Mouse (Mus musculus) midbrain, embryonic 10.5 days (tissue): ENCODE results near the gene Dhx29. TPM values are rescaled to one million over a fixed set of nuclear protein-coding genes. Genes with fewer than 3 reads are reported as not detected.

ENCODE experiments used
- DNase-seq: peaks from one replicate; pipeline ENCODE4 v3.0.0-alpha.2; 2017; ENCODE audit warnings: low spot score
- H3K27ac ChIP-seq: fragments of 300-500 bp; sonication (generic); replicated peaks from 2 replicates; pipeline ENCODE4 v1.5.1; 2016; ENCODE audit warnings: mild to moderate bottlenecking
- H3K27me3 ChIP-seq: fragments of 300-500 bp; sonication (generic); 2 replicates; pipeline ENCODE4 v1.6.1; 2016; ENCODE audit warnings: low read depth, mild to moderate bottlenecking; ENCODE audit not compliant: poor library complexity, severe bottlenecking
- H3K36me3 ChIP-seq: fragments of 300-500 bp; sonication (generic); 2 replicates; pipeline ENCODE4 v1.6.1; 2016; ENCODE audit warnings: mild to moderate bottlenecking, moderate library complexity
- H3K4me1 ChIP-seq: fragments of 300-500 bp; sonication (generic); 2 replicates; pipeline ENCODE4 v1.6.1; 2016
- H3K4me3 ChIP-seq: fragments of 300-500 bp; sonication (generic); 2 replicates; pipeline ENCODE4 v1.5.1; 2016; ENCODE audit warnings: mild to moderate bottlenecking, moderate library complexity
- H3K9me3 ChIP-seq: fragments of 300-500 bp; sonication (generic); replicated peaks from 2 replicates; pipeline ENCODE4 v1.6.1; 2016; ENCODE audit warnings: mild to moderate bottlenecking
- WGBS: fragments of 180-500 bp; shearing (Covaris S2); methylation state at CpG from one replicate; pipeline ENCODE4 v1.1.7; 2016; 5-methylcytosine and 5-hydroxymethylcytosine counted together
- polyA plus RNA-seq: library from polyadenylated mRNA; unstranded; fragments of >200 nt; fragmentation: Nextera tagmentation; extraction: Ambion mirVana; gene quantifications from 2 replicates; pipeline ENCODE4 v1.2.1, GENCODE M21; 2016

Gene Dhx29
- polyA plus RNA-seq, 1 experiment from 2014 or later = 34.1 TPM

GRCm38 (mm10) chr13:112941879-112942330, 14.7 kb downstream of the Dhx29 start:
- Histone ChIP-seq H3K27me3 (no peaks in the 10 kb centered on the region), H3K27ac (no peak overlapping the region), H3K4me1 (no peaks in the 10 kb centered on the region), H3K9me3 (no peaks in the 10 kb centered on the region), H3K36me3 (peaks cover 91% of the 10 kb centered on the region), H3K4me3 (no peak overlapping the region)
- 76% methylated on average over 15 of the region's 15 CpGs for whole genome bisulfite sequencing
- DNase-seq = no peak

- Histone ChIP-seq H3K36me3 (peaks cover 92% of the 10 kb centered on the region), H3K4me1 (no peaks in the 10 kb centered on the region), H3K27ac (no peak overlapping the region), H3K9me3 (no peaks in the 10 kb centered on the region), H3K4me3 (no peak overlapping the region), H3K27me3 (no peaks in the 10 kb centered on the region)
- DNase-seq = no peak
- WGBS = 96% methylated on average over 9 of the region's 9 CpGs
These were observed 18.1 kb downstream of the Dhx29 start for GRCm38 (mm10) chr13:112945312-112945711.

GRCm38 (mm10) chr13:112945900-112946299, 18.6 kb downstream of the Dhx29 start:
- no peak overlapping the region for H3K4me3 ChIP-seq
- H3K4me1 ChIP-seq = no peaks in the 10 kb centered on the region
- H3K36me3 ChIP-seq = peaks cover 93% of the 10 kb centered on the region
- no peaks in the 10 kb centered on the region for H3K27me3 ChIP-seq
- H3K9me3 ChIP-seq = no peaks in the 10 kb centered on the region
- H3K27ac ChIP-seq = no peak overlapping the region
- WGBS = 95% methylated on average over 6 of the region's 6 CpGs
- DNase-seq = no peak

GRCm38 (mm10) chr13:112954067-112954466, 26.8 kb downstream of the Dhx29 start:
- H3K4me1 ChIP-seq = no peaks in the 10 kb centered on the region
- 95% methylated on average over 8 of the region's 8 CpGs for WGBS
- H3K27me3 ChIP-seq = no peaks in the 10 kb centered on the region
- peaks cover 96% of the 10 kb centered on the region for H3K36me3 ChIP-seq
- H3K9me3 ChIP-seq = no peaks in the 10 kb centered on the region
- no peak for DNase-seq
- H3K4me3 ChIP-seq = no peak overlapping the region
- H3K27ac ChIP-seq = no peak overlapping the region

GRCm38 (mm10) chr13:112963081-112963480, 35.8 kb downstream of the Dhx29 start:
- Histone ChIP-seq H3K4me3 (no peak overlapping the region), H3K9me3 (no peaks in the 10 kb centered on the region), H3K27ac (no peak overlapping the region), H3K36me3 (peaks cover 90% of the 10 kb centered on the region), H3K4me1 (no peaks in the 10 kb centered on the region), H3K27me3 (no peaks in the 10 kb centered on the region)
- DNase-seq = no peak
- 86% methylated on average over 5 of the region's 5 CpGs for WGBS

GRCm38 (mm10) chr13:112964421-112964820, 37.2 kb downstream of the Dhx29 start:
- Histone ChIP-seq H3K4me3 (no peak overlapping the region), H3K27me3 (no peaks in the 10 kb centered on the region), H3K4me1 (no peaks in the 10 kb centered on the region), H3K9me3 (no peaks in the 10 kb centered on the region), H3K36me3 (peaks cover 91% of the 10 kb centered on the region), H3K27ac (no peak overlapping the region)
- WGBS = 92% methylated on average over 12 of the region's 12 CpGs
- DNase-seq = no peak

- no peaks in the 10 kb centered on the region for H3K4me1 ChIP-seq
- 91% methylated on average over 5 of the region's 5 CpGs for WGBS
- DNase-seq = no peak
- H3K27ac ChIP-seq = no peak overlapping the region
- no peaks in the 10 kb centered on the region for H3K9me3 ChIP-seq
- no peak overlapping the region for H3K4me3 ChIP-seq
- H3K27me3 ChIP-seq = no peaks in the 10 kb centered on the region
- H3K36me3 ChIP-seq = peaks cover 70% of the 10 kb centered on the region
These were observed 40.0 kb downstream of the Dhx29 start for GRCm38 (mm10) chr13:112967267-112967666.

- H3K9me3 ChIP-seq = no peaks in the 10 kb centered on the region
- no peak overlapping the region for H3K27ac ChIP-seq
- no peaks in the 10 kb centered on the region for H3K36me3 ChIP-seq
- no peak overlapping the region for H3K4me3 ChIP-seq
- 44% methylated on average over 10 of the region's 10 CpGs for WGBS
- no peak for DNase-seq
- 0 out of 2 replicates have a peak, but pooled peaks cover 3% of the 10 kb centered on the region for H3K4me1 ChIP-seq
- H3K27me3 ChIP-seq = peaks cover 53% of the 10 kb centered on the region
These were observed 49.5 kb downstream of the Dhx29 start for GRCm38 (mm10) chr13:112976720-112977119.

GRCm38 (mm10) chr13:112985605-112986450, 58.6 kb downstream of the Dhx29 start:
- Histone ChIP-seq H3K4me1 (peaks cover 49% of the 10 kb centered on the region), H3K4me3 (peak overlapping the region; percentile 61), H3K27ac (peak overlapping the region; percentile 33; the same call in 1 of the 2 replicates), H3K9me3 (no peaks in the 10 kb centered on the region), H3K36me3 (no peaks in the 10 kb centered on the region), H3K27me3 (peaks cover 95% of the 10 kb centered on the region)
- DNase-seq = peak; percentile 77
- WGBS = 1% methylated on average over 18 of the region's 18 CpGs

- Histone ChIP-seq H3K4me3 (peak overlapping the region; percentile 61), H3K9me3 (no peaks in the 10 kb centered on the region), H3K36me3 (no peaks in the 10 kb centered on the region), H3K27me3 (peaks cover 95% of the 10 kb centered on the region), H3K27ac (no peak overlapping the region), H3K4me1 (peaks cover 49% of the 10 kb centered on the region)
- WGBS = 1% methylated on average over 17 of the region's 17 CpGs
- DNase-seq = peak; percentile 35
These were observed 59.2 kb downstream of the Dhx29 start for GRCm38 (mm10) chr13:112986451-112986950.

GRCm38 (mm10) chr13:112987532-112987943, 60.3 kb downstream of the Dhx29 start, which contains the start of gene Ccno:
Gene Ccno (plus strand): TSS chr13:112987802.
- DNase-seq = peak; percentile 93
- under 1% methylated on average over 47 of the region's 47 CpGs for WGBS
- Histone ChIP-seq H3K9me3 (no peaks in the 10 kb centered on the region), H3K4me3 (peak within 1 kb of the TSS; percentile 61), H3K4me1 (peaks cover 49% of the 10 kb centered on the region), H3K27ac (peak within 1 kb of the TSS; percentile 1), H3K36me3 (no peaks in the 10 kb centered on the region), H3K27me3 (peaks cover 95% of the 10 kb centered on the region)

- peaks cover 49% of the 10 kb centered on the region for H3K4me1 ChIP-seq
- no peak for DNase-seq
- no peaks in the 10 kb centered on the region for H3K36me3 ChIP-seq
- under 1% methylated on average over 39 of the region's 39 CpGs for WGBS
- H3K27ac ChIP-seq = peak overlapping the region; percentile 1
- no peaks in the 10 kb centered on the region for H3K9me3 ChIP-seq
- H3K27me3 ChIP-seq = peaks cover 95% of the 10 kb centered on the region
- peak overlapping the region; percentile 61 for H3K4me3 ChIP-seq
These were observed 60.7 kb downstream of the Dhx29 start for GRCm38 (mm10) chr13:112987991-112988390.

GRCm38 (mm10) chr13:112988866-112989265, 61.6 kb downstream of the Dhx29 start:
- DNase-seq = peak; percentile 41
- WGBS = 1% methylated on average over 19 of the region's 19 CpGs
- Histone ChIP-seq H3K36me3 (no peaks in the 10 kb centered on the region), H3K4me3 (peak overlapping the region; percentile 61), H3K27me3 (peaks cover 95% of the 10 kb centered on the region), H3K27ac (no peak overlapping the region), H3K4me1 (peaks cover 57% of the 10 kb centered on the region), H3K9me3 (no peaks in the 10 kb centered on the region)
